Mouse (Mus musculus): ENCODE measurements around the gene Tbc1d7. TPM values are rescaled to one million over a fixed set of nuclear protein-coding genes. Genes with fewer than 3 reads are reported as not detected.

The Tbc1d7 gene
- polyA plus RNA-seq, 1 experiment, result 8.6 TPM

GRCm38 (mm10) chr13:43123895-43124682 is 47.2 kb downstream of the Tbc1d7 start:
- Histone ChIP-seq H3K4me3 (ENCODE audit: control insufficient read depth, insufficient read depth, low read length) (no peak overlapping the region), H3K4me1 (replicated peaks; ENCODE audit: control insufficient read depth, insufficient read depth, low read length) (no peaks in the 10 kb centered on the region), H3K27me3 (ENCODE audit: control insufficient read depth, insufficient read depth, low read length) (no peaks in the 10 kb centered on the region), H3K36me3 (ENCODE audit: control insufficient read depth, insufficient read depth, low read length) (no peaks in the 10 kb centered on the region), H3K27ac (ENCODE audit: control insufficient read depth, insufficient read depth, low read length) (no peak overlapping the region)
- DNase-seq, result no peak
- WGBS, result 83% methylated on average over 17 of the region's 17 CpGs
- TF ChIP-seq CTCF (IDR thresholded peaks at IDR 0.05; ENCODE audit: borderline replicate concordance, control insufficient read depth, extremely low read depth, insufficient read depth, low read length, poor library complexity) (no peak), POLR2A (IDR thresholded peaks at IDR 0.05; ENCODE audit: control insufficient read depth, extremely low read depth, insufficient read depth, low read length, poor library complexity) (no peak)

GRCm38 (mm10) chr13:43122306-43123070 is 48.8 kb downstream of the Tbc1d7 start:
- TF ChIP-seq CTCF (IDR thresholded peaks at IDR 0.05; ENCODE audit: borderline replicate concordance, control insufficient read depth, extremely low read depth, insufficient read depth, low read length, poor library complexity) (no peak), POLR2A (IDR thresholded peaks at IDR 0.05; ENCODE audit: control insufficient read depth, extremely low read depth, insufficient read depth, low read length, poor library complexity) (no peak)
- Histone ChIP-seq H3K27me3 (ENCODE audit: control insufficient read depth, insufficient read depth, low read length) (no peaks in the 10 kb centered on the region), H3K4me1 (replicated peaks; ENCODE audit: control insufficient read depth, insufficient read depth, low read length) (no peaks in the 10 kb centered on the region), H3K4me3 (ENCODE audit: control insufficient read depth, insufficient read depth, low read length) (no peak overlapping the region), H3K27ac (ENCODE audit: control insufficient read depth, insufficient read depth, low read length) (no peak overlapping the region), H3K36me3 (ENCODE audit: control insufficient read depth, insufficient read depth, low read length) (no peaks in the 10 kb centered on the region)
- no peak for DNase-seq
- 67% methylated on average over 16 of the region's 16 CpGs for WGBS

- H3K4me3 ChIP-seq (ENCODE audit: control insufficient read depth, insufficient read depth, low read length), result no peak overlapping the region
- 97% methylated on average over 3 of the region's 3 CpGs for WGBS
- TF ChIP-seq POLR2A (IDR thresholded peaks at IDR 0.05; ENCODE audit: control insufficient read depth, extremely low read depth, insufficient read depth, low read length, poor library complexity) (no peak), CTCF (IDR thresholded peaks at IDR 0.05; ENCODE audit: borderline replicate concordance, control insufficient read depth, extremely low read depth, insufficient read depth, low read length, poor library complexity) (no peak)
- H3K36me3 ChIP-seq (ENCODE audit: control insufficient read depth, insufficient read depth, low read length), result no peaks in the 10 kb centered on the region
- DNase-seq, result no peak
- H3K27ac ChIP-seq (ENCODE audit: control insufficient read depth, insufficient read depth, low read length), result no peak overlapping the region
- no peaks in the 10 kb centered on the region for H3K4me1 ChIP-seq (replicated peaks; ENCODE audit: control insufficient read depth, insufficient read depth, low read length)
- no peaks in the 10 kb centered on the region for H3K27me3 ChIP-seq (ENCODE audit: control insufficient read depth, insufficient read depth, low read length)
Measured at GRCm38 (mm10) chr13:43113141-43113540, 58.2 kb downstream of the Tbc1d7 start.

- H3K27me3 ChIP-seq (ENCODE audit: control insufficient read depth, insufficient read depth, low read length), result no peaks in the 10 kb centered on the region
- no peaks in the 10 kb centered on the region for H3K4me1 ChIP-seq (replicated peaks; ENCODE audit: control insufficient read depth, insufficient read depth, low read length)
- no peaks in the 10 kb centered on the region for H3K36me3 ChIP-seq (ENCODE audit: control insufficient read depth, insufficient read depth, low read length)
- H3K4me3 ChIP-seq (ENCODE audit: control insufficient read depth, insufficient read depth, low read length), result no peak overlapping the region
- no peak for DNase-seq
- no peak overlapping the region for H3K27ac ChIP-seq (ENCODE audit: control insufficient read depth, insufficient read depth, low read length)
- TF ChIP-seq CTCF (IDR thresholded peaks at IDR 0.05; ENCODE audit: borderline replicate concordance, control insufficient read depth, extremely low read depth, insufficient read depth, low read length, poor library complexity), result no peak
- TF ChIP-seq POLR2A (IDR thresholded peaks at IDR 0.05; ENCODE audit: control insufficient read depth, extremely low read depth, insufficient read depth, low read length, poor library complexity), result no peak
- 9% methylated on average over 3 of the region's 3 CpGs for WGBS
Measured at GRCm38 (mm10) chr13:43112707-43113106, 58.6 kb downstream of the Tbc1d7 start.

- H3K27me3 ChIP-seq (ENCODE audit: control insufficient read depth, insufficient read depth, low read length), result no peaks in the 10 kb centered on the region
- H3K27ac ChIP-seq (ENCODE audit: control insufficient read depth, insufficient read depth, low read length), result no peak overlapping the region
- no peaks in the 10 kb centered on the region for H3K36me3 ChIP-seq (ENCODE audit: control insufficient read depth, insufficient read depth, low read length)
- H3K4me3 ChIP-seq (ENCODE audit: control insufficient read depth, insufficient read depth, low read length), result no peak overlapping the region
- WGBS, result 68% methylated on average over 7 of the region's 7 CpGs
- H3K4me1 ChIP-seq (replicated peaks; ENCODE audit: control insufficient read depth, insufficient read depth, low read length), result no peaks in the 10 kb centered on the region
- TF ChIP-seq POLR2A (IDR thresholded peaks at IDR 0.05; ENCODE audit: control insufficient read depth, extremely low read depth, insufficient read depth, low read length, poor library complexity) (no peak), CTCF (IDR thresholded peaks at IDR 0.05; ENCODE audit: borderline replicate concordance, control insufficient read depth, extremely low read depth, insufficient read depth, low read length, poor library complexity) (no peak)
- DNase-seq, result no peak
Measured at GRCm38 (mm10) chr13:43112280-43112679, 59.0 kb downstream of the Tbc1d7 start.

GRCm38 (mm10) chr13:43104496-43104895 is 66.8 kb downstream of the Tbc1d7 start:
- 97% methylated on average over 9 of the region's 9 CpGs for WGBS
- TF ChIP-seq CTCF (IDR thresholded peaks at IDR 0.05; ENCODE audit: borderline replicate concordance, control insufficient read depth, extremely low read depth, insufficient read depth, low read length, poor library complexity) (no peak), POLR2A (IDR thresholded peaks at IDR 0.05; ENCODE audit: control insufficient read depth, extremely low read depth, insufficient read depth, low read length, poor library complexity) (no peak)
- DNase-seq, result no peak
- Histone ChIP-seq H3K36me3 (ENCODE audit: control insufficient read depth, insufficient read depth, low read length) (no peaks in the 10 kb centered on the region), H3K4me3 (ENCODE audit: control insufficient read depth, insufficient read depth, low read length) (no peak overlapping the region), H3K4me1 (replicated peaks; ENCODE audit: control insufficient read depth, insufficient read depth, low read length) (no peaks in the 10 kb centered on the region), H3K27me3 (ENCODE audit: control insufficient read depth, insufficient read depth, low read length) (no peaks in the 10 kb centered on the region), H3K27ac (ENCODE audit: control insufficient read depth, insufficient read depth, low read length) (no peak overlapping the region)
